Mouse (Mus musculus) lung, postnatal 4 days (tissue): ENCODE data around the gene Aspa.

Experiments used
- DNase-seq, 2 experiments: peaks; one replicate each; pipeline ENCODE4 v3.0.0; 2021

Gene Aspa

GRCm38 (mm10) chr11:73257362-73257945 lies 71.9 kb downstream of the Aspa start:
- no peak for DNase-seq
